In genomic region chr15:93371838-93372237, GRCm38 (mm10) we compare ENCODE assay signal across 18 mouse cellular contexts. TPM values are rescaled to one million over a fixed set of nuclear protein-coding genes. Genes with fewer than 3 reads are reported as not detected.
DNase-seq lines count a peak whose midpoint lies in the region; ATAC-seq and TF ChIP-seq lines count a peak whose summit lies in the region.
"Had no signal": no experiment of that assay in that cellular context is flagged by ENCODE, and none has a peak within 500 bp of the region (broad histone marks: within the 10 kb centered on the region; RNA-seq: fewer than 3 reads in every experiment).

No protein-coding gene starts in this region.

- peak; percentile 74 for TF ChIP-seq CTCF in layer of hippocampus, adult 2 months (conservative IDR thresholded peaks at IDR 0.05)

- no peak overlapping the region for H3K4me3 ChIP-seq in layer of hippocampus, adult 2 months
- no peak overlapping the region for H3K4me3 ChIP-seq in liver, embryonic 12.5 days
- H3K4me3 ChIP-seq in forebrain, embryonic 12.5 days (replicated peaks), result no peak overlapping the region
- no peak overlapping the region for H3K4me3 ChIP-seq in forebrain, embryonic 16.5 days (replicated peaks; ENCODE audit: low read length)
- H3K4me3 ChIP-seq: forebrain, embryonic 15.5 days; megakaryocyte, embryonic 14.5 days had no signal

- DNase-seq in layer of hippocampus, adult 2 months (ENCODE audit: low spot score in 2 of 2), result no peak
- no peak for DNase-seq in layer of hippocampus, postnatal 25 days (ENCODE audit: extremely low spot score in 1 of 2, low spot score in 1 of 2)
- DNase-seq in 3T3-L1 (ENCODE audit: low read depth, low spot score) (peak; percentile 16), A20 (ENCODE audit: low read depth, low spot score) (peak; percentile 23)
- DNase-seq in embryo, embryonic 9.5 days (ENCODE audit: extremely low spot score), result no peak
- DNase-seq: adrenal gland, adult 8-10 months; cerebellum, adult 8-10 months; gastrocnemius, postnatal 14 days; heart, postnatal 4 days; kidney, postnatal 10 days; thymus, postnatal 14 days had no signal

- H3K36me3 ChIP-seq in liver, embryonic 12.5 days, result no peaks in the 10 kb centered on the region
- H3K36me3 ChIP-seq in forebrain, embryonic 12.5 days (replicated peaks), result no peaks in the 10 kb centered on the region
- H3K36me3 ChIP-seq in forebrain, embryonic 16.5 days (ENCODE audit: control insufficient read depth, insufficient read depth), result no peaks in the 10 kb centered on the region
- H3K36me3 ChIP-seq: forebrain, embryonic 15.5 days had no signal

- H3K4me2 ChIP-seq in liver, embryonic 12.5 days, result no peak overlapping the region
- H3K4me2 ChIP-seq in forebrain, embryonic 12.5 days, result no peak overlapping the region
- no peak overlapping the region for H3K4me2 ChIP-seq in forebrain, embryonic 16.5 days (ENCODE audit: low read length)
- H3K4me2 ChIP-seq: forebrain, embryonic 15.5 days; heart, embryonic 11.5 days had no signal

- no peak overlapping the region for H3K27ac ChIP-seq in layer of hippocampus, adult 2 months
- H3K27ac ChIP-seq in liver, embryonic 12.5 days, result peak overlapping the region; percentile 89
- no peak overlapping the region for H3K27ac ChIP-seq in forebrain, embryonic 12.5 days
- no peak overlapping the region for H3K27ac ChIP-seq in forebrain, embryonic 16.5 days (ENCODE audit: low read length)
- H3K27ac ChIP-seq: forebrain, embryonic 15.5 days had no signal

- WGBS in liver, embryonic 12.5 days (ENCODE audit: insufficient replicate concordance), result 83% methylated on average over 2 of the region's 2 CpGs
- 78% methylated on average over 2 of the region's 2 CpGs for WGBS in forebrain, embryonic 12.5 days
- WGBS in forebrain, embryonic 16.5 days, result 83% methylated on average over 2 of the region's 2 CpGs

- H3K27me3 ChIP-seq in liver, embryonic 12.5 days (replicated peaks), result peaks cover 15% of the 10 kb centered on the region
- H3K27me3 ChIP-seq in forebrain, embryonic 12.5 days, result no peaks in the 10 kb centered on the region
- H3K27me3 ChIP-seq in forebrain, embryonic 16.5 days (replicated peaks; ENCODE audit: control insufficient read depth, insufficient read depth, low read length), result no peaks in the 10 kb centered on the region
- H3K27me3 ChIP-seq: forebrain, embryonic 15.5 days had no signal

- no peak for ATAC-seq in liver, embryonic 12.5 days
- no peak for ATAC-seq in forebrain, embryonic 12.5 days (ENCODE audit: low FRiP score)
- ATAC-seq in forebrain, embryonic 16.5 days, result no peak
- ATAC-seq: forebrain, embryonic 15.5 days; inflammation-experienced regulatory T-cells, adult 6 months had no signal

- H3K9me3 ChIP-seq in liver, embryonic 12.5 days (replicated peaks), result no peaks in the 10 kb centered on the region
- no peaks in the 10 kb centered on the region for H3K9me3 ChIP-seq in forebrain, embryonic 12.5 days
- no peaks in the 10 kb centered on the region for H3K9me3 ChIP-seq in forebrain, embryonic 16.5 days (ENCODE audit: control insufficient read depth, low read length)
- H3K9me3 ChIP-seq: forebrain, embryonic 15.5 days had no signal

- H3K4me1 ChIP-seq in liver, embryonic 12.5 days, result peaks cover 36% of the 10 kb centered on the region
- no peaks in the 10 kb centered on the region for H3K4me1 ChIP-seq in forebrain, embryonic 12.5 days
- no peaks in the 10 kb centered on the region for H3K4me1 ChIP-seq in forebrain, embryonic 16.5 days (replicated peaks; ENCODE audit: control insufficient read depth, insufficient read depth, low read length)
- H3K4me1 ChIP-seq: forebrain, embryonic 15.5 days had no signal

- H3K9ac ChIP-seq in liver, embryonic 12.5 days, result no peak overlapping the region
- no peak overlapping the region for H3K9ac ChIP-seq in forebrain, embryonic 12.5 days
- H3K9ac ChIP-seq in forebrain, embryonic 16.5 days (replicated peaks; ENCODE audit: low read depth, low read length), result no peak overlapping the region
- H3K9ac ChIP-seq: forebrain, embryonic 15.5 days had no signal

RNA-seq across cellular contexts. Expression of gene Zcrb1, which starts 26.3 kb away (rescaled TPM):
- total RNA-seq in layer of hippocampus, adult 2 months (2021), result 10 to 100 TPM; 71.0 to 80.2 TPM
- total RNA-seq in layer of hippocampus, postnatal 25 days (2021), result 10 to 100 TPM; 66.8 to 86.0 TPM
- 103 and 105 TPM in 2 replicates for polyA plus RNA-seq in liver, embryonic 12.5 days (2016; fragmentation: Nextera tagmentation; extraction: Ambion mirVana)
- 169 and 172 TPM in 2 replicates for polyA plus RNA-seq in forebrain, embryonic 12.5 days (2016; fragmentation: Nextera tagmentation; extraction: Ambion mirVana)
- polyA plus RNA-seq in forebrain, embryonic 16.5 days (2015; fragmentation: Nextera tagmentation; extraction: Ambion mirVana), result 155 and 158 TPM in 2 replicates

RNA-seq across cellular contexts. Expression of gene Pphln1, which starts 26.3 kb away (rescaled TPM):
- 10 to 100 TPM; 39.2 to 41.3 TPM for total RNA-seq in layer of hippocampus, adult 2 months (2021)
- 10 to 100 TPM; 41.6 to 42.4 TPM for total RNA-seq in layer of hippocampus, postnatal 25 days (2021)
- 36.5 and 38.1 TPM in 2 replicates for polyA plus RNA-seq in liver, embryonic 12.5 days (2016; fragmentation: Nextera tagmentation; extraction: Ambion mirVana)
- polyA plus RNA-seq in forebrain, embryonic 12.5 days (2016; fragmentation: Nextera tagmentation; extraction: Ambion mirVana), result 82.8 and 86.9 TPM in 2 replicates
- 49.5 and 51.0 TPM in 2 replicates for polyA plus RNA-seq in forebrain, embryonic 16.5 days (2015; fragmentation: Nextera tagmentation; extraction: Ambion mirVana)

RNA-seq across cellular contexts. Expression of gene Yaf2, which starts 35.1 kb away (rescaled TPM):
- total RNA-seq in layer of hippocampus, adult 2 months (2021), result 10 to 100 TPM; 85.7 to 87.2 TPM
- 10 to 100 TPM; 90.2 to 92.9 TPM for total RNA-seq in layer of hippocampus, postnatal 25 days (2021)
- polyA plus RNA-seq in liver, embryonic 12.5 days (2016; fragmentation: Nextera tagmentation; extraction: Ambion mirVana), result 42.9 and 45.7 TPM in 2 replicates
- polyA plus RNA-seq in forebrain, embryonic 12.5 days (2016; fragmentation: Nextera tagmentation; extraction: Ambion mirVana), result 91.1 and 93.1 TPM in 2 replicates
- 117 and 124 TPM in 2 replicates for polyA plus RNA-seq in forebrain, embryonic 16.5 days (2015; fragmentation: Nextera tagmentation; extraction: Ambion mirVana)

Comparison
In these comparisons a context has a peak if more than half of its experiments do, and no peak if none do; other contexts are left out.
1. DNase-seq: peak in 3T3-L1 (single experiment) and A20 (single experiment); none in layer of hippocampus, adult 2 months (0 of 2), layer of hippocampus, postnatal 25 days (0 of 2) and embryo, embryonic 9.5 days (single experiment).